Mouse (Mus musculus): Measurements from ENCODE around the gene Rfx4. TPM values are rescaled to one million over a fixed set of nuclear protein-coding genes. Genes with fewer than 3 reads are reported as not detected.

The Rfx4 gene
- total RNA-seq, 4 experiments from 2014 or later: not detected

DNA sequence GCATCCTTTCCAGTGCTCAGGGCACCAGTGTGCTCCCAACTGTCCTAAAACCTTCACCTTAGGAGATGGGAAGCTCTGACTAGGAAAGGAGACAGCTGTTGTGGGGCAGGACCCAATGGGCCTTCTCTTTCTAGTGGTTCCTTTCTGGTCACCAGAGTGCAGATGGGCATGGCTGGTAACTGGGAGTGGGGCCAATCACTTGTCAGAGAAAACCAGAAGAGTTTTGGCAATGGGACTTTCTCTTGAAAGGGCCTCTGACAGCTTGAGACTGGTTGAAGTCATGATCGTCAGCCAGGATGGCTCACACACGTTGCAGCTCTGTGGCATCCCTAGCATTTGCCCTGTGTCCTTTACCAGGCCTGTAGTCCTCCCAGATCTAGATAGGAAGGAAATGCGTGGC, 152.1 kb downstream of the Rfx4 start:
- DNase-seq (ENCODE audit: low spot score in 2 of 2): no peak

DNA sequence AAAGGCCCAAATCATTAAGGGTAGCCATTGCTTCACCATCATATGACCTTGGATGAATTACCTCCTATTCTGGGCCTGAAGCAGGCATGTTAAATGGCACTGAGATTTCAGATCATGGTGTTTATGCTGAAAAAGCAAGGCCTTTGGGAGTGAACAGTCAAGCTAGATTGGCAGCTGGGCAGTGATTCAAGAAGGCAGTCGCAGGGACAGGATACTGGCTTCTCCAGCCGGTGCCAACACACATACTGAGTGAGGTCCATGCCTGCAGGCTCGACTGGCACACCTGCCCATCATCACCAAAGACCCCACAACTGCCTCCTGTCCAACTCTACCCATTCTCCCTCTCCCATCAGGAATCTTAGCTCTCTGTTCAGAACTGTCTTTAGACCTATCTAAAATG, 152.6 kb downstream of the Rfx4 start:
- no peak for DNase-seq (ENCODE audit: low spot score in 2 of 2)

DNA sequence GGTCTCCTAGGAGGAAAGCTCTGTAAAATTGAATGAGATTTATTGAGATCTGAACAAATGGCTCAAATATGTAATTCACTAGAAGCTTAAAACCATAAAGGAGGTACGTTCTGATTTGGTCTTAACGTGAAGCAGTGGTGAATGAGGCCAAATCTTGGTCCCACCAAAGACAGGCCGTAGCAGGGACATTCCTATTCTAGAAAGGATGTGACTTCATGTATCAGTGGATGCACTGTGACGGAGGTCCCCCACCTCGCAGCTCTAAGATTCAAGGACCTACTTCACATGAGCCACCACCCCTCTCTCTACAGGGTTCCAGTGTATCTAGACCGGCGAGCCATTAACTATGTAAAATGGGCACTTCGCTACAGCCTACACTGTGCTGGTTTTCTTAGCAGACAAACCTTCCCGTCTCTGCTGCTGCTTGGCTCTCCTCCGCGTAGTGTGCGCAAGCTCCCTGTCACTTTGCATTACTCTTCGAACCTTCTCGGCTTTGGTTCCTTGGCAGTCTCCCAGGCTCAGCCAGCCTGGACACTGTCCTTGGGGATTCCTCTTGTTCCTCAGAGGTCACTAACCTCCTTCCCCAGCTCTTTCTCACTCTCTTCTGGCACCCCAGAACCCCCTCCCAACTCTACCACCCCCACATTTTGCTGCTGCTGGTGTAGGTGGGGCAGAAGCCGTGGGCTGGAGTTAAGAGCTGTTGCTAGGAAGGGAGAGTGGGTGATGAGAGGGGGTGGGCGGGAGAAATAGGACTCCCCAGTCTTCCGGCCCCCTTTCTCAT, 153.3 kb downstream of the Rfx4 start:
- DNase-seq (ENCODE audit: low spot score in 2 of 2): no peak

DNA sequence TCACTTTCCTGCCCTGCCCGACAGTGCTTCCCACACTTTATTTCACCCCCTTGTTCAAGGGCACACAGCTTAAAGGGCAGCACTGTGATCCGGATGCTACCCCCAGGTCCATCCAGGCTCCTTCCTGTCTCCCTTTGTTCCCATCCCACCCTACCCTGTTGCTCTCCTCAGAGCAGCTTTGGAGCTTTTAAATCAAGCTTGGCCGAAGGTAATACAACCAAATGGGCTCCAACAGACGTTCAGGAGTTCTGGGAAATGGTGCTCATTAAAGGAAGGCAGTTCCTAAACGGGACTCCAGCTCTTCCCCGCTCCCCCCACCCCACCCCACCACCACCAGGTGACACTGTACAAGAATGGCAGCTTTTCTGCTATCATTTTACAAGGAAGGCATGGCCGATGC, 154.3 kb downstream of the Rfx4 start:
- no peak for DNase-seq (ENCODE audit: low spot score in 2 of 2)

DNA sequence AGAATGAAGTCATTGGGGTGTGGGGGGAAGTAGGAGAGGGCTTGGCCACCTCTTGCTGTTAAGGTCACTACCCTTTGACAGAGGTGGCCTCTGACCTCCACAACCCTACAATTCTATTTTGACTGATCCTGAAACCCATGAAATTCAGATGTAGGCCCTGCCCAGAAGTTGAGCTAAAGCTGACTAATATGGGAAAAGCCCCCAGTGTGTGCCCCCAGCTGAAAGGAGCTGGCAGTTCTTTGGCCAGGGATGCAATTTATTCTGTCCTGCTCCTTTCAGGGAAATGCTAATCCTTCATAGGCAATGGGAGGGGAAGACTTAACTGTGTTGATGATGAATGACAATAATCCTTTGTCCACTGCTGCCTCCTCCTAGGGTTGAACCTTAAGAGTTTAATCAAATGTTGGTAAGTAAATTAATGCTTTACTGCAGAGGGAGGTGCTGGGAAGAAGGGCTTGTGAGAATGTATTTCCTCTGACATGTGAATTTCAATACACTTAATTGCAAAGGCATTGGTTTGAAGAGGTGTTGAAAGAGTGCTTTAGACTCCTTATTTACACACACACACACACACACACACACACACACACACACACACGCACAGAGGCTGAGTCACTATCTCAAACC, 155.0 kb downstream of the Rfx4 start:
- DNase-seq (ENCODE audit: low spot score in 2 of 2): no peak

GRCm38 (mm10) chr10:84913148-84913547, 157.3 kb downstream of the Rfx4 start:
- DNase-seq (ENCODE audit: low spot score in 2 of 2): no peak

DNA sequence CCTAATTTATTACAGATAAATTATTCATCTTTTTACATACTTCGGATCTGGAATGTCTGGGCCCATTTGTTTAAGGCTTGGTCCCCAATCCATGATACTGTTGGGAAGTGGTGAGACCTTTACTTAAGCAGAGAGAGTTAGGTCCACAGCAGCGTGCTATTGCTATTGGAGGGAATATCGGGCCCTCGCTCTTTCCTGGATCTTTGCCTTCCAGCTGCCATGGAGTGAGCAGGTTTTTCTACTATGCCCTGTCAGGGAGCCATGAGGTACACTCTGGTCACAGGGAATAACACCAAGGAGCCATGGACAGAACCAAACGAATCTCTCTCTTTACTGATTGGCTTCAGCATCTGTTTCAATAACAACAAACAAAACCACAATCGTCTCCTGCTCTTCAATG, 159.6 kb downstream of the Rfx4 start:
- no peak for DNase-seq (ENCODE audit: low spot score in 2 of 2)

DNA sequence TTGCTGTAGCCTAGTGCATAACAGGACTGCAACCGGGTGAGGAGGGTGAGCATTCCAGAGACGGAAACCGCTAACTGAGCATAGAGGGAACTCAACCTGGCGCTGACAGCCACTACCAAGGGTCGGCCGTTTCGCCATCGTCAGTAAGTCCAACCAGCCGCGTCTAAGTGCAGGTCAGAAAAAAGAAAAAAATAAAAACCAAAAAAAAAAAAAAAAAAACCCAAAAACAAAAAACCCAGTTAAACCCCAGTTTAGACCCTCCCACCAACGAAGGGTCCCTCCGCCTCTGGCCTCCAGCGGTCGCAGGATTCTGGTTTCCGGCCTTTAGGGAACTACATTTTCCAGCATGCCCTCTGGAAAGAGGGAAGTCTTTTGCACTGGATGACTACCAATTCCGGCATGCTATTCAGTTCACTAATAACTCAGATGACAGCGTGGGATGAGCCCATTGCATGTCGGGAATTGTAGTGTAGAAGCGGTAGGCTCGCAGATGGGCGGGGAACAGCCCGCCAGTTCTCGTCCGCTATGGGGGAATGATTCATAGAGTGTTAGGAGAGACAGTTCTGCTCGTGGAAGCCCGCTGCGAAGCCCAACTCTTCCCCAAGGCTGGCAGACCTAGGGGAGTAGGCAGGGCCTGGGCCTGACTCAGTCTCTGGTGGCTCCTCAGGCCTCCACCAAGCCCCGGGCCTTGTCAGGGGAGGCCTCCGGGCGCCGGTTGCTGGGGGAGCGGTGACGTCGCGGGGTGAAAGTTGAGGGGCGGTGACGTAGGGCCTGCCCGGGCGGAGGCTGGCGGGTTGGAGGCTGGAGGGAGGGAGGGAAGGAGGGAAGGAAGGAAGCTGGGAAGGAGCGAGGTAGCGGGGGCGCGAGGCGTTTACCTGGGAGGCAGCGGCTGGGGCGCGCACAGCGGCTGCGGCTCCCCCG, 161.2 kb downstream of the Rfx4 start, which contains the start of gene Ric8b:
Gene Ric8b, plus strand, starts transcription at position 807 of the 921 bp plus-strand sequence.
- DNase-seq (ENCODE audit: low spot score in 2 of 2): peak; percentile 92

DNA sequence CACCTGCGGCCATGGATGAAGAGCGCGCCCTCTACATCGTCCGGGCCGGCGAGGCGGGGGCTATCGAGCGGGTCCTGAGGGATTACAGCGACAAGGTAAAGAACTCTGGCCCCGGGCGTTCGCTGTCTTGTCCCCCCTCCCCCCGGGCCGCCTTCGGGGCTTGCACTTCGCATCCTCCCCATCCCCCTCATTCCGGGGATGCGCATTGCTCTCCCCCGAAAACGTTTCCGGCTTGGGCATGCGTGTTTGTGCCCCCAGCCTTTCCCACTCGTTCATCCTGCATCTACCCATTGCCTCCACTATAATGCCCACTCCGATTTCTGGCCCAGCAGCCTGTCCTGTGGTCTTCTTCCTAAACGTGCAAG, 161.9 kb downstream of the Rfx4 start:
- DNase-seq (ENCODE audit: low spot score in 2 of 2): no peak

DNA sequence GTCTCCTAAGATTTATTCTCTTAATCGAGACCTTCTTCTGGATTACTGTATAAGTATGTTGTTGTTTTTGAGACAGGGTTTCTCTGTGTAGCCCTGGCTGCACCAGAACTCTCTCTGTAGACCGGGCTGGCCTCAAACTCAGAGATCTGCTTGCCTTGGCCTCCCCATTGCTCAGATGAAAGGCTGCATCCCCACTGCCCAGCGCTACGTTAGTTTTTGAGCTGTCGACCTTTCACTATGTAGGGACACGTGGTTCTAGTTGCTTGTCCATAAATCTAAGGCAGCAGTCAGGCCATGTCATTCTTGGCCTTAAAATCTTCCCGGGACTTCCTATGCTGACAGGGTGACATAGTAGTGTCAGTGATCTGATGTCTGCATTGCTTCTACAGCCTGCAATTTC, 170.5 kb downstream of the Rfx4 start:
- no peak for DNase-seq (ENCODE audit: low spot score in 2 of 2)

DNA sequence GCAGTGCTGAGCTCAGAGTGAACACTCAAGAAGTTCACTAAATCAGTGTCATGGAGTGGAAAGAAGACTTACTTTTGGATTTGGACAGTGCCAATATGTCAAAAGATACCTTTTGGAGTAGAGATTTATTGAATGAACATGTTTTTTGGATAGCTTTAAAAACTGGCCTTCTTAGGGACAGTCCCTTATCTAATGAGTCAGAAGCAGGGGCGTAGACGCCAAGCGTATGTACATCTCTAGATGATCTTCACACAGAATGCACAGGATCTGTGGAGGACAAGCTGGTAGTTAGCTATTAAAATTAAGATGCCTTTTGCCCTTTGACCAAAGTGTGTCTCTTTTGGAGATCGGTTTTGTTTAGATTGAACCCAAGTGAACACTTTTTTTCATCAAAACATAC, 171.0 kb downstream of the Rfx4 start:
- no peak for DNase-seq (ENCODE audit: low spot score in 2 of 2)

DNA sequence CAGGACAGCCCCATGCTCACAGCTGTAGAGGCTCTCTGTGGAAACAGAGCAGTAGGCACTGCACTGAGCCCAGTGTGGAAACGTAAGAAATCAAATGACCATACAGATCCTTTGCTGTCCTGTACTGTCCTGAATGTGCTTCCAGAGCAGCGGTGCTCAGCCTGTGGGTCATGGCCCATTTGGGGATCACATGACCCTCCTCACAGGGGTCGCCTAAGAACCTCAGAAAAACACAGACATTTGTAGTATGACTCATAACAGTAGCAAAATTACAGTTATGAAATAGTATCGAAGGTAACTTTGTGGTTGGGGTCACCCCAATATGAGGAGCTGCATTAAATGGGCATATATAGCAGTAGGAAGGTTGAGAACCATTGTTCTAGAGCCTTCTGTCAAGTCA, 172.6 kb downstream of the Rfx4 start:
- no peak for DNase-seq (ENCODE audit: low spot score in 2 of 2)

DNA sequence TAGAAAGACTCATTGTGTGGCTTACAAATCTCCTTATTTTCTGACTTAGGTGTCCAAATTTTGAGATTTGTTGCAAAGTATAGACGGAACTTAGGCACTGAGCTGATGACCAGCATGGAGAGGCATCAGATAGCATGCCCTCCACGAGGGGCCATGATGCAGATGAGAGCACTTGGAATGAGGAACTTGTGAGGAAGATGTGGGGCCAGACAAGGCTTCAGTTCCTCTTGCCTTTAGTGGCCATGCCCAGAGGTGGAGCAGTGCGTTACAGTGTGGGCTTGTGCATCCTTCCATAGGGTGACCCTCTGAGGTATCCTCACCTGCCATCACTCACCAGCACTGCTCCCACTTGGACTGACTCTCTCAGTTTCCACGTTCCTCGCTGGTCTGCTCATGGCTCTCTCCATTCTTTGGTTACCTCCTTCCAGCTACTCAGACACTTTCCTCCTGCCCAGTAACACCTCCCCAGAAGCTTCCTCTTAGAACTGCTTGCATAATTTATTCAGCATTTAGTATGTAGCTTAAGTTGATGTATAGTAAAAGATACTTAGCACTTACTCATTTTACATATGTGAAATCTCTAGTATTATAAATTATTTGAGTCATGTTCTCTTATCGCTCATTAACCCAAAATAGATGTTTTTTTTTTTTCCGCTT, 179.8 kb downstream of the Rfx4 start:
- DNase-seq (ENCODE audit: low spot score in 2 of 2): no peak

- no peak for DNase-seq (ENCODE audit: low spot score in 2 of 2)
Observed at GRCm38 (mm10) chr10:84936832-84937515, 181.1 kb downstream of the Rfx4 start.

DNA sequence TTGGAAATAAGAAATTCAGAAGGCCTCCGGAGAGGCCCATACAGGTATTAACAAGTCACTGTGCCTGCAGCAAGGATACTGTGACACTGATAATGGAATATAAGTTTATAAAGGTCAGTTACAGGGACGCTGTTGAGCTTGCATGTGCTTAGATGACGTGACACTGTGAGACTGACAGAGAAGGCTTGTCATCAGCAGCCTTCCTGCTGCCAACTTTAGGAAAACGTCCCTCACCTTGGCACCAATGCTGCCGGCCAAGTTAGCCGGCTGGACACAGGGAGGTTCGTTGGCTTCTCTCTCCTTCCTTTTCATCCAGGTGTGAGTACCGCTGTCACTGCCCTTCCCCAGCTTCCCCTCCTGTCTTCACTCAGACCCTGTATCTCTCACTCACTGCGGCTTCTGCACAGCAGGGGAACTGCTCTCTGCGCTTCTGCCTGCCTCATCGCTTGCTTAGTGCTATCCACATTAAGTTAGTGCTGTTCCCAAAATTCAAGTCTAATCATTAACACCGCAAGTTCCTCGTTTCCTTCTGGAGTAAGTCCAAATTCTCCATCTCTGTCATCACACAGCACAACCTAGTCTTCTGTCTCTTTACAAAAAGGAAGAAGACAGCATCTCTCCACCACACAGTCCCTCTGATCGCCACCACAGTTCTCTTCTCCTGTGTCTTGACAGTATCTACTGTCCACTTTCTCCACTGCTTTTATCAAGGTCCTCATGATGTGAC, 182.4 kb downstream of the Rfx4 start:
- no peak for DNase-seq (ENCODE audit: low spot score in 2 of 2)

- no peak for DNase-seq (ENCODE audit: low spot score in 2 of 2)
Observed at GRCm38 (mm10) chr10:84938886-84939285, 183.0 kb downstream of the Rfx4 start.

- DNase-seq (ENCODE audit: low spot score in 2 of 2): no peak
Observed at GRCm38 (mm10) chr10:84940356-84940755, 184.5 kb downstream of the Rfx4 start.

DNA sequence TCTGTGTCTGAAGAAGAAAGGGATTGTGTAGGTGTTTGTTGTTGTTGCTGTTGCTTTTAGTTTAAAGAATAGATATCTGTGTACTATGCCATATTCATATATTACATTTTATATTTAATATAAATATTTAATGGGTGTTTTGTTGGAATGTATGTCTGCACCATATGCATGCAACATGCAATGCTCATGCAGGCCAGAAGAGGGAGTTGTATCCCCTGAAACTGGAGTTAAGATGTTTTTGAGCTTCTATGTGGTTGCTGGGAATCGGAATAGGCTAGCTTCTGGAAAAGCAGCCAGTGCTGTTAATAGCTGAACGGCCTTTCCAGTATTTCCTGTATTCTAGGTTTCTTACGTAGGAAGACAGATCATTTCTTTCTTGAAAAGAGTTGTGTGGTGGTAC, 189.8 kb downstream of the Rfx4 start:
- no peak for DNase-seq (ENCODE audit: low spot score in 2 of 2)

GRCm38 (mm10) chr10:84948970-84949683, 193.3 kb downstream of the Rfx4 start:
- no peak for DNase-seq (ENCODE audit: low spot score in 2 of 2)

DNA sequence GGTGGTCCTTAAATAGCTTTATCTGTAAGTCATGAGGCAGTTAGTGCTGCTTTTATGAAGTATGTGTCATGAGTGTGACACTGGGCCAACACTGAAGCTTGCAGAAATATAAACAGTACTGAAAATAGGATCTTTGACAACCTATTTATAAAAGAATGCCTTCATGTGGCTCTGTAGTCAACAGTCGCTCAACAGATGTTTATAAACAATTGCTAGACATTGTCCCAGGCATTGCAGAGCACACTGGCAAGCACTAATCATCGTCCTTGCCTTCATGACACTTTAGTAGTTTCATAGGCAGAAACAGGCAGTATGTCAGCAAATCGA, 193.8 kb downstream of the Rfx4 start:
- DNase-seq (ENCODE audit: low spot score in 2 of 2): no peak

Measured in gastrocnemius, adult 8-10 months (tissue).